Mouse (Mus musculus): ENCODE measurements at regions not wholly inside any gene's neighbourhood (a gene's known extent, or its start where the extent isn't known, plus 50 kb on each side); places are given as distances from the start of the nearest gene placed in this dataset.
"Not testable (repeated sequence)": the region's sequence is repeated elsewhere in the genome, so short reads cannot be mapped to it uniquely, and the experiment has no call there.

GRCm38 (mm10) chr2:57185151-57185550, 52.3 kb upstream of the Gpd2 start:
- H3K27ac ChIP-seq, result no peak overlapping the region
- H3K4me2 ChIP-seq (replicated peaks), result no peak overlapping the region
- H3K4me3 ChIP-seq, result no peak overlapping the region
- no peaks in the 10 kb centered on the region for H3K27me3 ChIP-seq (replicated peaks)
- WGBS, result 4% methylated on average over 1 of the region's 1 CpGs
- H3K36me3 ChIP-seq, result no peaks in the 10 kb centered on the region
- ATAC-seq (ENCODE audit: low FRiP score, low read depth), result no peak
- H3K4me1 ChIP-seq, result peaks cover 6% of the 10 kb centered on the region; the same call in 1 of the 2 replicates
- H3K9me3 ChIP-seq, result no peaks in the 10 kb centered on the region
- no peak overlapping the region for H3K9ac ChIP-seq

GRCm38 (mm10) chr2:57183108-57183507, 54.3 kb upstream of the Gpd2 start:
- ATAC-seq (ENCODE audit: low FRiP score, low read depth); H3K9ac ChIP-seq; H3K27ac ChIP-seq; H3K4me2 ChIP-seq (replicated peaks); H3K4me1 ChIP-seq; H3K27me3 ChIP-seq (replicated peaks); H3K4me3 ChIP-seq; H3K36me3 ChIP-seq; H3K9me3 ChIP-seq: not testable (repeated sequence)
- WGBS, result 78% methylated on average over 3 of the region's 3 CpGs

- peak overlapping the region; percentile 58 for H3K4me3 ChIP-seq
- peaks cover 6% of the 10 kb centered on the region; the same call in 1 of the 2 replicates for H3K4me1 ChIP-seq
- H3K36me3 ChIP-seq, result no peaks in the 10 kb centered on the region
- peak overlapping the region; percentile 56 for H3K4me2 ChIP-seq (replicated peaks)
- peak overlapping the region; percentile 65 for H3K9ac ChIP-seq
- ATAC-seq (ENCODE audit: low FRiP score, low read depth), result peak; percentile 98
- no peaks in the 10 kb centered on the region for H3K27me3 ChIP-seq (replicated peaks)
- H3K9me3 ChIP-seq, result no peaks in the 10 kb centered on the region
- H3K27ac ChIP-seq, result peak overlapping the region; percentile 32; the same call in 1 of the 2 replicates
- WGBS, result under 1% methylated on average over 37 of the region's 37 CpGs
Measured at GRCm38 (mm10) chr2:57181692-57182541, 55.5 kb upstream of the Gpd2 start.

- 26% methylated on average over 4 of the region's 4 CpGs for WGBS
- H3K27ac ChIP-seq, result 0 out of 2 replicates have a peak overlapping the region, but pooled peaks have one; percentile 32
- no peak for ATAC-seq (ENCODE audit: low FRiP score, low read depth)
- H3K27me3 ChIP-seq (replicated peaks), result no peaks in the 10 kb centered on the region
- peak overlapping the region; percentile 56 for H3K4me2 ChIP-seq (replicated peaks)
- H3K4me3 ChIP-seq, result peak overlapping the region; percentile 58
- H3K9me3 ChIP-seq, result no peaks in the 10 kb centered on the region
- H3K9ac ChIP-seq, result peak overlapping the region; percentile 65; the same call in 1 of the 2 replicates
- H3K36me3 ChIP-seq, result no peaks in the 10 kb centered on the region
- peaks cover 6% of the 10 kb centered on the region; the same call in 1 of the 2 replicates for H3K4me1 ChIP-seq
Measured at GRCm38 (mm10) chr2:57181350-57181691, 56.1 kb upstream of the Gpd2 start.

GRCm38 (mm10) chr2:57178056-57178455, 54.3 kb upstream of the Nr4a2 start:
- Histone ChIP-seq H3K36me3 (no peaks in the 10 kb centered on the region), H3K4me3 (no peak overlapping the region), H3K4me2 (replicated peaks) (no peak overlapping the region), H3K4me1 (no peaks in the 10 kb centered on the region), H3K9me3 (no peaks in the 10 kb centered on the region), H3K9ac (no peak overlapping the region), H3K27ac (no peak overlapping the region), H3K27me3 (replicated peaks) (no peaks in the 10 kb centered on the region)
- no peak for ATAC-seq (ENCODE audit: low FRiP score, low read depth)
- WGBS, result 88% methylated on average over 6 of the region's 6 CpGs

GRCm38 (mm10) chr2:57176547-57176946, 52.7 kb upstream of the Nr4a2 start:
- H3K9me3 ChIP-seq, result no peaks in the 10 kb centered on the region
- H3K4me2 ChIP-seq (replicated peaks), result no peak overlapping the region
- 91% methylated on average over 7 of the region's 7 CpGs for WGBS
- H3K27ac ChIP-seq, result no peak overlapping the region
- H3K4me1 ChIP-seq, result no peaks in the 10 kb centered on the region
- H3K36me3 ChIP-seq, result no peaks in the 10 kb centered on the region
- H3K4me3 ChIP-seq, result no peak overlapping the region
- no peak for ATAC-seq (ENCODE audit: low FRiP score, low read depth)
- H3K27me3 ChIP-seq (replicated peaks), result no peaks in the 10 kb centered on the region
- H3K9ac ChIP-seq, result no peak overlapping the region

GRCm38 (mm10) chr2:57175219-57175618, 51.4 kb upstream of the Nr4a2 start:
- H3K4me2 ChIP-seq (replicated peaks), result no peak overlapping the region
- 72% methylated on average over 1 of the region's 1 CpGs for WGBS
- H3K36me3 ChIP-seq, result no peaks in the 10 kb centered on the region
- H3K9ac ChIP-seq, result no peak overlapping the region
- H3K27me3 ChIP-seq (replicated peaks), result no peaks in the 10 kb centered on the region
- H3K4me1 ChIP-seq, result no peaks in the 10 kb centered on the region
- ATAC-seq (ENCODE audit: low FRiP score, low read depth), result no peak
- H3K9me3 ChIP-seq, result no peaks in the 10 kb centered on the region
- H3K27ac ChIP-seq, result no peak overlapping the region
- H3K4me3 ChIP-seq, result no peak overlapping the region
